Mouse (Mus musculus) MEL (cell line): ENCODE results near the gene Mpp4. TPM values are rescaled to one million over a fixed set of nuclear protein-coding genes. Genes with fewer than 3 reads are reported as not detected.

Source experiments
- DNase-seq: peaks from one replicate; pipeline ENCODE4 v3.0.0; 2011; ENCODE audit warnings: low read depth, low spot score
- H3K27ac ChIP-seq: 2 replicates; pipeline ENCODE4 v1.5.1; 2012; ENCODE audit warnings: low read depth, mild to moderate bottlenecking, control low read depth, low read length, moderate library complexity; ENCODE audit not compliant: control insufficient read depth
- H3K27me3 ChIP-seq, 2 experiments: fragments of 150-350 bp in 1 of 2; sonication (generic) in 1 of 2; 2 replicates each; pipeline ENCODE4 v1.6.1; 2012; ENCODE audit warnings: low read length in 2 of 2, mild to moderate bottlenecking in 2 of 2, improper control_type of control experiment in 1 of 2, moderate library complexity in 1 of 2; ENCODE audit not compliant: insufficient read depth in 2 of 2, control insufficient read depth in 1 of 2
- H3K36me3 ChIP-seq, 2 experiments: 2 replicates each; pipeline ENCODE4 v1.6.1; 2012 to 2014; ENCODE audit warnings: low read length in 2 of 2, improper control_type of control experiment in 1 of 2, inconsistent platforms in 1 of 2, mild to moderate bottlenecking in 1 of 2; ENCODE audit not compliant: insufficient read depth in 2 of 2, control insufficient read depth in 1 of 2
- H3K4me1 ChIP-seq, 2 experiments: fragments of 150-350 bp in 1 of 2; sonication (generic) in 1 of 2; 2 replicates each; pipeline ENCODE4 v1.6.1; 2012; ENCODE audit warnings: low read length in 2 of 2, improper control_type of control experiment in 1 of 2, mild to moderate bottlenecking in 1 of 2; ENCODE audit not compliant: insufficient read depth in 2 of 2, control insufficient read depth in 1 of 2
- H3K4me3 ChIP-seq, 2 experiments: fragments of 150-350 bp in 1 of 2; sonication (generic) in 1 of 2; 2 replicates each; pipeline ENCODE4 v1.5.1; 2012; ENCODE audit warnings: low read depth in 2 of 2, low read length in 2 of 2, mild to moderate bottlenecking in 2 of 2, moderate library complexity in 2 of 2, control low read depth in 1 of 2, improper control_type of control experiment in 1 of 2; ENCODE audit not compliant: control insufficient read depth in 1 of 2, insufficient read depth in 1 of 2
- H3K79me2 ChIP-seq: 2 replicates; pipeline ENCODE4 v1.6.1; 2012; ENCODE audit warnings: mild to moderate bottlenecking, low read length, moderate library complexity; ENCODE audit not compliant: control insufficient read depth, poor library complexity, insufficient read depth
- H3K9ac ChIP-seq: 2 replicates; pipeline ENCODE4 v1.6.1; 2012; ENCODE audit warnings: low read depth, mild to moderate bottlenecking, control low read depth, low read length, moderate library complexity; ENCODE audit not compliant: control insufficient read depth, poor library complexity, severe bottlenecking
- H3K9me3 ChIP-seq: fragments of 150-350 bp; sonication (generic); replicated peaks from 2 replicates; pipeline ENCODE4 v1.6.1; 2012; ENCODE audit warnings: mild to moderate bottlenecking, low read length, improper control_type of control experiment, moderate library complexity; ENCODE audit not compliant: insufficient read depth
- BHLHE40 ChIP-seq: IDR thresholded peaks from 2 replicates; pipeline ENCODE4 v1.6.1; 2012; ENCODE audit warnings: low read depth, mild to moderate bottlenecking, inconsistent platforms, low read length, improper control_type of control experiment, borderline replicate concordance
- CHD1 ChIP-seq: IDR thresholded peaks from 2 replicates; pipeline ENCODE4 v1.6.1; 2012; ENCODE audit warnings: low read depth, mild to moderate bottlenecking, inconsistent platforms, low read length, improper control_type of control experiment
- CHD2 ChIP-seq: IDR thresholded peaks from 2 replicates; pipeline ENCODE4 v1.6.1; 2011; ENCODE audit warnings: low read length, improper control_type of control experiment
- E2F4 ChIP-seq: IDR thresholded peaks from 2 replicates; pipeline ENCODE4 v1.6.1; 2011; ENCODE audit warnings: low read depth, low read length, improper control_type of control experiment, borderline replicate concordance
- ETS1 ChIP-seq: IDR thresholded peaks from 2 replicates; pipeline ENCODE4 v1.6.1; 2012; ENCODE audit warnings: low read depth, mild to moderate bottlenecking, inconsistent platforms, low read length, improper control_type of control experiment, moderate library complexity
- GABPA ChIP-seq: IDR thresholded peaks from 2 replicates; pipeline ENCODE4 v1.6.1; 2012; ENCODE audit warnings: low read depth, mild to moderate bottlenecking, inconsistent platforms, low read length, improper control_type of control experiment, moderate library complexity
- HCFC1 ChIP-seq: IDR thresholded peaks from 2 replicates; pipeline ENCODE4 v1.6.1; 2012; ENCODE audit warnings: low read depth, mild to moderate bottlenecking, inconsistent platforms, low read length, improper control_type of control experiment, moderate library complexity
- MAFK ChIP-seq: IDR thresholded peaks from 2 replicates; pipeline ENCODE4 v1.6.1; 2011; ENCODE audit warnings: low read depth, mild to moderate bottlenecking, low read length, improper control_type of control experiment, borderline replicate concordance
- MAZ ChIP-seq: IDR thresholded peaks from 2 replicates; pipeline ENCODE4 v1.6.1; 2012; ENCODE audit warnings: low read depth, mild to moderate bottlenecking, inconsistent platforms, low read length, improper control_type of control experiment
- MEF2A ChIP-seq: IDR thresholded peaks from 2 replicates; pipeline ENCODE4 v1.6.1; 2014; ENCODE audit warnings: low read depth, mild to moderate bottlenecking, inconsistent platforms, low read length, improper control_type of control experiment; ENCODE audit not compliant: poor library complexity, insufficient replicate concordance, severe bottlenecking; ENCODE audit errors: extremely low read depth
- MXI1 ChIP-seq: IDR thresholded peaks from 2 replicates; pipeline ENCODE4 v1.6.1; 2011; ENCODE audit warnings: mild to moderate bottlenecking, low read depth, low read length, improper control_type of control experiment
- MYB ChIP-seq: IDR thresholded peaks from 2 replicates; pipeline ENCODE4 v1.6.1; 2011; ENCODE audit warnings: mild to moderate bottlenecking, low read depth, low read length, improper control_type of control experiment
- MYC ChIP-seq: IDR thresholded peaks from 2 replicates; pipeline ENCODE4 v1.6.1; 2011; ENCODE audit warnings: low read depth, mild to moderate bottlenecking, low read length, improper control_type of control experiment, moderate library complexity
- NELFE ChIP-seq: IDR thresholded peaks from 2 replicates; pipeline ENCODE4 v1.6.1; 2011; ENCODE audit warnings: low read depth, low read length, improper control_type of control experiment
- POLR2A ChIP-seq, 2 experiments: IDR thresholded peaks; 2 replicates each; pipeline ENCODE4 v1.6.1; 2011 to 2012; ENCODE audit warnings: low read length in 2 of 2, mild to moderate bottlenecking in 2 of 2, control low read depth in 1 of 2, improper control_type of control experiment in 1 of 2, low read depth in 1 of 2, moderate library complexity in 1 of 2; ENCODE audit not compliant: control insufficient read depth in 1 of 2, insufficient read depth in 1 of 2, poor library complexity in 1 of 2
- POLR2AphosphoS2 ChIP-seq: IDR thresholded peaks from 2 replicates; pipeline ENCODE4 v1.6.1; 2011; ENCODE audit warnings: low read length, improper control_type of control experiment
- RCOR1 ChIP-seq: IDR thresholded peaks from 2 replicates; pipeline ENCODE4 v1.6.1; 2012; ENCODE audit warnings: low read depth, mild to moderate bottlenecking, inconsistent platforms, low read length, improper control_type of control experiment
- SIN3A ChIP-seq: IDR thresholded peaks from 2 replicates; pipeline ENCODE4 v1.6.1; 2012; ENCODE audit warnings: low read length, improper control_type of control experiment, inconsistent platforms
- SMC3 ChIP-seq: IDR thresholded peaks from 2 replicates; pipeline ENCODE4 v1.6.1; 2011; ENCODE audit warnings: low read depth, low read length, improper control_type of control experiment
- TAL1 ChIP-seq: IDR thresholded peaks from 2 replicates; pipeline ENCODE4 v1.6.1; 2012; ENCODE audit warnings: mild to moderate bottlenecking, inconsistent platforms, low read length, moderate library complexity, mixed read lengths
- TBP ChIP-seq: IDR thresholded peaks from 2 replicates; pipeline ENCODE4 v1.8.0; 2011; ENCODE audit warnings: low read depth, low read length, improper control_type of control experiment
- TCF12 ChIP-seq: IDR thresholded peaks from 2 replicates; pipeline ENCODE4 v1.6.1; 2014; ENCODE audit warnings: low read depth, mild to moderate bottlenecking, inconsistent platforms, low read length, improper control_type of control experiment, moderate library complexity
- USF1 ChIP-seq: IDR thresholded peaks from 2 replicates; pipeline ENCODE4 v1.6.1; 2014; ENCODE audit warnings: low read depth, mild to moderate bottlenecking, inconsistent platforms, low read length, improper control_type of control experiment, moderate library complexity
- ZKSCAN1 ChIP-seq: IDR thresholded peaks from 2 replicates; pipeline ENCODE4 v1.6.1; 2012; ENCODE audit warnings: low read depth, mild to moderate bottlenecking, inconsistent platforms, low read length, improper control_type of control experiment, moderate library complexity
- ZMIZ1 ChIP-seq: IDR thresholded peaks from 2 replicates; pipeline ENCODE4 v1.6.1; 2012; ENCODE audit warnings: low read depth, mild to moderate bottlenecking, inconsistent platforms, low read length, improper control_type of control experiment, moderate library complexity
- ZNF384 ChIP-seq: IDR thresholded peaks from 2 replicates; pipeline ENCODE4 v1.6.1; 2012; ENCODE audit warnings: low read depth, mild to moderate bottlenecking, inconsistent platforms, low read length, improper control_type of control experiment
- polyA plus RNA-seq, 2 experiments: library from polyadenylated mRNA; stranded (reverse) in 1 of 2; unstranded in 1 of 2; fragments of >175 nt in 1 of 2; fragments of >200 nt in 1 of 2; gene quantifications; 2 replicates each; pipeline versions ENCODE4 v1.2.1 to v1.2.4; 2012; ENCODE audit warnings: low replicate concordance in 2 of 2, low read depth in 1 of 2; ENCODE audit not compliant: insufficient read length in 2 of 2, insufficient read depth in 1 of 2, missing spikeins in 1 of 2
- total RNA-seq: library from RNA; depleted of rRNA; stranded (reverse); fragments of 300-350 nt; gene quantifications from 2 replicates; pipeline ENCODE4 v1.2.3, GENCODE M21; 2012

The Mpp4 gene
- total and polyA plus RNA-seq, 3 experiments, result 0.19 to 0.23 TPM; not detected in 1

GRCm38 (mm10) chr1:59183045-59183444 is 19.9 kb upstream of the Mpp4 start (continued):
- TF ChIP-seq POLR2A (IDR thresholded peaks at IDR 0.05; ENCODE audit: control insufficient read depth in 1 of 2, insufficient read depth in 1 of 2, low read depth in 1 of 2, low read length in 2 of 2, poor library complexity in 1 of 2) (peak in 1 of 2 experiments; percentile 49; a peak in 1 of 4 replicates), RCOR1 (peak; percentile 76), E2F4 (no peak), SMC3 (no peak), MAFK (0 out of 2 replicates have a peak, but pooled peaks have one; percentile 43), SIN3A (peak; percentile 72), CHD1 (no peak), GABPA (no peak), MXI1 (peak; percentile 46; the same call in 1 of the 2 replicates), TBP (peak; percentile 54; the same call in 1 of the 2 replicates)
- TF ChIP-seq, all 39 proteins: peak for 19

DNA sequence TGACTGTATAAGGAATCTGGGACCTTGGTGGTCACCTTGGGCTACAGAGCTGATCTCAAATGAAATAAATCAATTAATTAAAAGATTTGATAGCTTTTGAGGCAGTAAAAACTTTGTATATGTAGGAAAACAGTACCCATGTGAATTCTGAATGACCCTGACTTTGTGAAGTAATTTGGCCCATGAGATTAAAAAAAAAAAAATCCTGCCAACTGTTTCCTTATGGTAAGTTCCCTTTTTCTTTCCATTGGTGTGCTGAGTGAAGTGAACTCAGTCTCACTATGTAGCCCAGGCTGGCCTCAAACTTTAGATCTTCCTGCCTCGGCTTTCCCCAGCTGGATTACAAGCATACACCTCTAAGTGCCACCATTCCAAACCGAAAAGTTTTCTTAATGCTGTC is 19.2 kb upstream of the Mpp4 start:
- Histone ChIP-seq H3K27ac (peak overlapping the region; percentile 81), H3K36me3 (peaks cover 0 to 21% of the 10 kb centered on the region in 2 experiments; a peak in 2 of 4 replicates)

GRCm38 (mm10) chr1:59180003-59180402 is 16.8 kb upstream of the Mpp4 start:
- Histone ChIP-seq H3K79me2 (no peaks in the 10 kb centered on the region), H3K4me3 (no peak overlapping the region), H3K27me3 (no peaks in the 10 kb centered on the region), H3K36me3 (peaks cover 0 to 21% of the 10 kb centered on the region in 2 experiments; a peak in 2 of 4 replicates), H3K27ac (no peak overlapping the region), H3K9me3 (no peaks in the 10 kb centered on the region), H3K9ac (no peak overlapping the region), H3K4me1 (peaks cover 10 to 19% of the 10 kb centered on the region in 2 experiments)
- no peak for DNase-seq
- TF ChIP-seq MYC (no peak), ZNF384 (no peak), MAFK (no peak), GABPA (no peak), TCF12 (no peak), SIN3A (no peak), TAL1 (no peak), ZMIZ1 (no peak), RCOR1 (no peak), CHD2 (no peak), E2F4 (no peak), MYB (no peak), CHD1 (no peak), HCFC1 (no peak), ZKSCAN1 (no peak), USF1 (no peak), POLR2AphosphoS2 (no peak), ETS1 (no peak), MAZ (no peak), BHLHE40 (no peak)

More for the DNA sequence above, 19.2 kb upstream of the Mpp4 start:
- DNase-seq, result no peak
- no peak overlapping the region for H3K9ac ChIP-seq
- no peaks in the 10 kb centered on the region for H3K27me3 ChIP-seq
- H3K4me1 ChIP-seq, result peaks cover 10 to 19% of the 10 kb centered on the region in 2 experiments
- H3K9me3 ChIP-seq, result no peaks in the 10 kb centered on the region
- peak; percentile 91 for TF ChIP-seq ZNF384
- no peak for TF ChIP-seq E2F4
- TF ChIP-seq NELFE, result no peak
- no peak for TF ChIP-seq TBP
- no peak for TF ChIP-seq MAFK
- no peak for TF ChIP-seq USF1
- no peak for TF ChIP-seq MEF2A
- H3K79me2 ChIP-seq, result no peaks in the 10 kb centered on the region
- H3K4me3 ChIP-seq, result no peak overlapping the region
